Mouse (Mus musculus) neural tube, embryonic 13.5 days (tissue): ENCODE measurements around the gene Capns1. TPM values are rescaled to one million over a fixed set of nuclear protein-coding genes. Genes with fewer than 3 reads are reported as not detected.

Experiments
- ATAC-seq: fragments of 200-750 bp; cut with Nextera tagmentation; 2 replicates; pipeline ENCODE4 v1.8.0; 2017; ENCODE audit warnings: low read depth, mild to moderate bottlenecking, moderate TSS enrichment, moderate library complexity
- H3K27ac ChIP-seq: fragments of 300-500 bp; sonication (generic); replicated peaks from 2 replicates; pipeline ENCODE4 v1.5.1; 2015; ENCODE audit warnings: moderate library complexity, mild to moderate bottlenecking, inconsistent platforms
- H3K27me3 ChIP-seq: fragments of 300-500 bp; sonication (generic); 2 replicates; pipeline ENCODE4 v1.6.1; 2015; ENCODE audit warnings: mild to moderate bottlenecking, inconsistent platforms
- H3K36me3 ChIP-seq: fragments of 300-500 bp; sonication (generic); 2 replicates; pipeline ENCODE4 v1.6.1; 2015; ENCODE audit warnings: mild to moderate bottlenecking, inconsistent platforms
- H3K4me1 ChIP-seq: fragments of 300-500 bp; sonication (generic); replicated peaks from 2 replicates; pipeline ENCODE4 v1.6.1; 2015; ENCODE audit warnings: inconsistent platforms
- H3K4me2 ChIP-seq: fragments of 300-500 bp; sonication (generic); 2 replicates; pipeline ENCODE4 v1.6.1; 2015; ENCODE audit warnings: inconsistent platforms, mild to moderate bottlenecking, moderate library complexity
- H3K4me3 ChIP-seq: fragments of 300-500 bp; sonication (generic); 2 replicates; pipeline ENCODE4 v1.5.1; 2015; ENCODE audit warnings: mild to moderate bottlenecking, inconsistent platforms
- H3K9ac ChIP-seq: fragments of 300-500 bp; sonication (generic); 2 replicates; pipeline ENCODE4 v1.6.1; 2015; ENCODE audit warnings: moderate library complexity, mild to moderate bottlenecking, inconsistent platforms
- H3K9me3 ChIP-seq: fragments of 300-500 bp; sonication (generic); 2 replicates; pipeline ENCODE4 v1.6.1; 2016; ENCODE audit warnings: inconsistent platforms
- WGBS: fragments of 180-500 bp; shearing (Covaris S2); methylation state at CpG from one replicate; pipeline ENCODE4 v1.1.7; 2015; 5-methylcytosine and 5-hydroxymethylcytosine counted together
- polyA plus RNA-seq: library from polyadenylated mRNA; unstranded; fragments of >200 nt; fragmentation: Nextera tagmentation; extraction: Ambion mirVana; gene quantifications from 2 replicates; pipeline ENCODE4 v1.2.1, GENCODE M21; 2015

Gene Capns1
- polyA plus RNA-seq, 1 experiment from 2014 or later = 83.0 TPM

GRCm38 (mm10) chr7:30164745-30165144, 33.9 kb downstream of the Capns1 start:
- H3K4me2 ChIP-seq = no peak overlapping the region
- no peak overlapping the region for H3K9ac ChIP-seq
- no peak for ATAC-seq
- H3K36me3 ChIP-seq = peaks cover 76% of the 10 kb centered on the region
- no peak overlapping the region for H3K27ac ChIP-seq
- peaks cover 14% of the 10 kb centered on the region for H3K4me1 ChIP-seq
- no peaks in the 10 kb centered on the region for H3K27me3 ChIP-seq
- peaks cover 60% of the 10 kb centered on the region for H3K9me3 ChIP-seq
- WGBS = 99% methylated on average over 2 of the region's 2 CpGs
- no peak overlapping the region for H3K4me3 ChIP-seq

DNA sequence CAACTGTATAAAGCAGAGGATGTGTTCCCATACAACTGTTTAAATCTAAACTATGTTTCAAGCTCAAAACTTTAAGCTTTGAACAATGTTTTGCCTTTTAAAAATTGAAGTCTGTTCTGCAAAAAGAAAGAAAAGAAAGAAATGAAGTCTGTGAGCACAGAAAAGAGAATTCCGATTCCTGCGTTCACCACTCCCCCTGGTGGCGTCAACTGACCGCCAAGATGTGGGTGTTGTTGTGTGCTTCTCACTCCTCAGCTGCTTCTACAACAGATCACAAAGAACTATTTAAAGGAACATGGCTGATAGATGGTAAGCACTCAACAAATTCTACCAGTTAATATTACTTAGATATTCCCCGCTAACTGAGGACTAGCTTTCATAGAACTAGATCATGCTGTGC, 35.5 kb downstream of the Capns1 start:
- H3K4me3 ChIP-seq = no peak overlapping the region
- H3K27me3 ChIP-seq = no peaks in the 10 kb centered on the region
- H3K36me3 ChIP-seq = peaks cover 93% of the 10 kb centered on the region
- H3K27ac ChIP-seq = no peak overlapping the region
- H3K4me1 ChIP-seq = peaks cover 8% of the 10 kb centered on the region
- no peak for ATAC-seq
- H3K4me2 ChIP-seq = no peak overlapping the region
- no peak overlapping the region for H3K9ac ChIP-seq
- H3K9me3 ChIP-seq = peaks cover 73% of the 10 kb centered on the region
- WGBS = 96% methylated on average over 5 of the region's 5 CpGs

DNA sequence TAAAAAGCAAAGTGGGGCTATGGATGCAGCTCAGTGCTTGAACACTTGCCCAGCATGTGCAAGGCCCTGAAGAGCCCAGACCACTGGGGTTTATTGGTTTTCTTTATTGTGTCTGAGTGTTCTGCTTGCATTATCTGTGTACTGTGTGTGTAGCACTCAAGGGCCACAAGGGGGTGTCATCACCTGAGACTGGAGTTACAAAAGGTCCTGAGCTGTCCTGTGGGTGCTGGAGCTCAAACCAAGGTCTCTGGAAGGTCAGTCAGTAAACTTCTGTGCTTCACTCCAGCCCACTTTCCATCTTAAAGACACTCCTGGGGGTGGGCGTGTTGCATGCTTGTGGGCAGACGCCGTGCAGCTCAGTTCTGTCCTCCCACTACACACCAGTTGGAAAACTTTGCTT, 43.1 kb downstream of the Capns1 start:
- no peak for ATAC-seq
- peaks cover 77% of the 10 kb centered on the region for H3K36me3 ChIP-seq
- peaks cover 83% of the 10 kb centered on the region for H3K9me3 ChIP-seq
- H3K4me3 ChIP-seq = no peak overlapping the region
- no peak overlapping the region for H3K4me2 ChIP-seq
- no peaks in the 10 kb centered on the region for H3K27me3 ChIP-seq
- no peak overlapping the region for H3K27ac ChIP-seq
- H3K9ac ChIP-seq = no peak overlapping the region
- WGBS = 99% methylated on average over 3 of the region's 3 CpGs
- H3K4me1 ChIP-seq = no peaks in the 10 kb centered on the region

GRCm38 (mm10) chr7:30154040-30154439, 44.6 kb downstream of the Capns1 start:
- H3K27ac ChIP-seq = no peak overlapping the region
- H3K4me3 ChIP-seq = no peak overlapping the region
- peaks cover 77% of the 10 kb centered on the region for H3K36me3 ChIP-seq
- ATAC-seq = no peak
- H3K9me3 ChIP-seq = peaks cover 86% of the 10 kb centered on the region
- H3K9ac ChIP-seq = no peak overlapping the region
- 89% methylated on average over 1 of the region's 1 CpGs for WGBS
- no peaks in the 10 kb centered on the region for H3K4me1 ChIP-seq
- H3K4me2 ChIP-seq = no peak overlapping the region
- H3K27me3 ChIP-seq = no peaks in the 10 kb centered on the region

GRCm38 (mm10) chr7:30147011-30147410, 51.6 kb downstream of the Capns1 start:
- Histone ChIP-seq H3K4me2 (no peak overlapping the region), H3K9ac (no peak overlapping the region), H3K9me3 (peaks cover 54% of the 10 kb centered on the region), H3K36me3 (peaks cover 53% of the 10 kb centered on the region), H3K27me3 (no peaks in the 10 kb centered on the region), H3K4me3 (no peak overlapping the region), H3K4me1 (peaks cover 5% of the 10 kb centered on the region), H3K27ac (no peak overlapping the region)
- no peak for ATAC-seq
- WGBS = 93% methylated on average over 5 of the region's 5 CpGs

GRCm38 (mm10) chr7:30143555-30144209, 54.9 kb downstream of the Capns1 start:
- H3K9ac ChIP-seq = peak overlapping the region; percentile 76
- peak overlapping the region; percentile 63 for H3K4me2 ChIP-seq
- no peaks in the 10 kb centered on the region for H3K27me3 ChIP-seq
- WGBS = 2% methylated on average over 35 of the region's 35 CpGs
- H3K4me3 ChIP-seq = peak overlapping the region; percentile 57
- peak; percentile 96 for ATAC-seq
- H3K9me3 ChIP-seq = peaks cover 24% of the 10 kb centered on the region
- H3K36me3 ChIP-seq = peaks cover 48% of the 10 kb centered on the region
- H3K27ac ChIP-seq = peak overlapping the region; percentile 85
- peaks cover 5% of the 10 kb centered on the region for H3K4me1 ChIP-seq

DNA sequence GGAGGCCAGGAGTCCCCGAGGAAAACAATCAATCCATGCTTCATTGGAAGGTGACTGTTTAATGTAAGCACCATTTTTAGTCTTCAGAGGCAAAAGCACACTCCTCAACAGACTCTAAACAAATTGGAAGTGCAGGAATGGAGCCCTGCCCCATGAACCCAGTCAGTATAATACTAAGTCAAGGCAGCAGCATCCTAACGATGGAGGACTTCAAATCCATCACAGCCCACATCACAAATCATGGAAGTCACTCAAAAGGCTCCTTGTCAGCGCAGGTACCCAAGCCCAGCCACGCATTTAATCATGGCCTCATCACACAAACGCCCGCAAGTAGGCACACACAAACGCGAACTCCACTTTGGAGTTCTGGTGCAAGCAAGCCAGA, 55.4 kb downstream of the Capns1 start:
- peaks cover 19% of the 10 kb centered on the region for H3K9me3 ChIP-seq
- peaks cover 5% of the 10 kb centered on the region for H3K4me1 ChIP-seq
- peak overlapping the region; percentile 57 for H3K4me3 ChIP-seq
- ATAC-seq = peak; percentile 42
- peaks cover 48% of the 10 kb centered on the region for H3K36me3 ChIP-seq
- no peaks in the 10 kb centered on the region for H3K27me3 ChIP-seq
- H3K27ac ChIP-seq = peak overlapping the region; percentile 85
- H3K9ac ChIP-seq = peak overlapping the region; percentile 76
- WGBS = 13% methylated on average over 8 of the region's 8 CpGs
- peak overlapping the region; percentile 63 for H3K4me2 ChIP-seq

Other genes starting within 250 kb of the Capns1 start
- gene Zfp74, start 244.7 kb downstream of the Capns1 start, polyA plus RNA-seq = 13.6 and 15.0 TPM in 2 replicates
- 5.5 and 6.5 TPM in 2 replicates for gene Zfp568, start 214.9 kb downstream of the Capns1 start, polyA plus RNA-seq
- gene Zfp14, start 147.4 kb downstream of the Capns1 start, polyA plus RNA-seq = 9.9 and 11.3 TPM in 2 replicates
- 12.0 and 14.2 TPM in 2 replicates for gene Zfp82, start 125.9 kb downstream of the Capns1 start, polyA plus RNA-seq
- gene Gm26920, start 108.4 kb downstream of the Capns1 start, polyA plus RNA-seq = 1.2 and 1.5 TPM in 2 replicates
- gene Zfp566, start 108.3 kb downstream of the Capns1 start, polyA plus RNA-seq = 16.2 and 16.4 TPM in 2 replicates
- 102 and 106 TPM in 2 replicates for gene Zfp260, start 104.0 kb downstream of the Capns1 start, polyA plus RNA-seq
- 13.4 and 13.8 TPM in 2 replicates for gene Zfp382, start 76.9 kb downstream of the Capns1 start, polyA plus RNA-seq
- gene Zfp146, start 29.1 kb downstream of the Capns1 start, polyA plus RNA-seq = 14.2 TPM in 2 replicates
- 5.3 and 6.9 TPM in 2 replicates for gene Cox7a1, start 14.7 kb downstream of the Capns1 start, polyA plus RNA-seq
- 176 and 184 TPM in 2 replicates for gene Polr2i, start 33.1 kb upstream of the Capns1 start, polyA plus RNA-seq
- gene Tbcb, start 33.5 kb upstream of the Capns1 start, polyA plus RNA-seq = 406 and 418 TPM in 2 replicates
- gene Ovol3, start 36.9 kb upstream of the Capns1 start, polyA plus RNA-seq = not detected in 2 replicates
- gene Thap8, start 81.3 kb upstream of the Capns1 start, polyA plus RNA-seq = 0.47 and 0.81 TPM in 2 replicates
- gene Wdr62, start 81.6 kb upstream of the Capns1 start, polyA plus RNA-seq = 3.8 and 4.0 TPM in 2 replicates
- 103 and 113 TPM in 2 replicates for gene Clip3, start 92.9 kb upstream of the Capns1 start, polyA plus RNA-seq
- 120 and 123 TPM in 2 replicates for gene Alkbh6, start 109.9 kb upstream of the Capns1 start, polyA plus RNA-seq
- 19.0 and 27.3 TPM in 2 replicates for gene Syne4, start 116.0 kb upstream of the Capns1 start, polyA plus RNA-seq
- gene E130208F15Rik, start 122.9 kb upstream of the Capns1 start, polyA plus RNA-seq = 5.7 TPM in 1 of 2 replicates, not detected in the other
- 18.0 and 22.9 TPM in 2 replicates for gene Sdhaf1, start 125.1 kb upstream of the Capns1 start, polyA plus RNA-seq
- gene Lrfn3, start 164.0 kb upstream of the Capns1 start, polyA plus RNA-seq = 10.8 and 12.7 TPM in 2 replicates
- gene Tyrobp, start 214.9 kb upstream of the Capns1 start, polyA plus RNA-seq = 35.3 and 40.8 TPM in 2 replicates
- gene Hcst, start 221.0 kb upstream of the Capns1 start, polyA plus RNA-seq = 1.0 TPM in 1 of 2 replicates, not detected in the other
- gene Nfkbid, start 222.9 kb upstream of the Capns1 start, polyA plus RNA-seq = 1.9 and 2.8 TPM in 2 replicates
- gene Aplp1, start 246.7 kb upstream of the Capns1 start, polyA plus RNA-seq = 528 and 571 TPM in 2 replicates